In the genomic region with DNA sequence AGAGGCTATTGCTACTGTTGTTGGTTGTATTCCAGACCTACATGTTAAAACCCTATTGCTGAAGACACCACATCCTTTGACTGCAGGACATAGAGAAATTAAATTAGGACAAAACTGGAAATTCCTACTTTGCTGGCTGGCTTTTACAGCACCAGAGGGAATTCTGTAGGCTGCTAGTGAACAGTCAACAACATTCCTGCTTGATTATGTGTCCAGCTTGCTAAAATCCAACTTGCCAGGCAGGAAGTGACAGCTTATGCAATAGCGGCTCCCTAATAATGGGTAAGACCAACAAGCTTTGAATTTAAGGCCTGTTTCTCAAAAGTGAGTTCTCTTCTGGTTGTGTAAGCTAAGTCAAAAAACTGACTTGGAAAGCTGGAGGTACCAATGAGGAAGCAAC, we compare ENCODE assay signal across 12 mouse cellular contexts.
A peak's percentile ranks its signal among the peaks of the same experiment; 100 is the strongest.
DNase-seq lines count a peak whose midpoint lies in the region; ATAC-seq and TF ChIP-seq lines count a peak whose summit lies in the region.
"Had no signal": no experiment of that assay in that cellular context is flagged by ENCODE, and none has a peak within 500 bp of the region (broad histone marks: within the 10 kb centered on the region; RNA-seq: fewer than 3 reads in every experiment).

No protein-coding gene starts in this region.

- no peaks in the 10 kb centered on the region for H3K79me2 ChIP-seq in liver, adult 2 months (ENCODE audit: control insufficient read depth, insufficient read depth, low read length)

- no peaks in the 10 kb centered on the region for H3K4me1 ChIP-seq in liver, adult 2 months (ENCODE audit: control insufficient read depth, insufficient read depth, low read length)
- no peaks in the 10 kb centered on the region for H3K4me1 ChIP-seq in hindbrain, embryonic 10.5 days (replicated peaks)
- no peaks in the 10 kb centered on the region for H3K4me1 ChIP-seq in midbrain, embryonic 11.5 days (ENCODE audit: control insufficient read depth, insufficient read depth, low read length)

- no peak overlapping the region for H3K4me3 ChIP-seq in liver, adult 2 months (ENCODE audit: insufficient read depth, low read depth, low read length)
- no peak overlapping the region for H3K4me3 ChIP-seq in hindbrain, embryonic 10.5 days
- no peak overlapping the region for H3K4me3 ChIP-seq in midbrain, embryonic 11.5 days (ENCODE audit: low read depth, low read length)

- no peaks in the 10 kb centered on the region for H3K36me3 ChIP-seq in liver, adult 2 months (ENCODE audit: control insufficient read depth, insufficient read depth, low read length)
- H3K36me3 ChIP-seq in hindbrain, embryonic 10.5 days = no peaks in the 10 kb centered on the region
- no peaks in the 10 kb centered on the region for H3K36me3 ChIP-seq in midbrain, embryonic 11.5 days (ENCODE audit: control insufficient read depth, insufficient read depth, low read length)

- DNase-seq in liver, adult 2 months (ENCODE audit: extremely low read depth, low read depth, low spot score) = peak; percentile 6
- no peak for DNase-seq in liver
- peak; percentile 69 for DNase-seq in gastrocnemius, adult 18-20 months (ENCODE audit: low spot score)
- DNase-seq in kidney, postnatal 10 days = peak; percentile 28
- DNase-seq in left cerebral cortex, adult 11 months (ENCODE audit: low spot score) = no peak
- DNase-seq in hindbrain, embryonic 10.5 days (ENCODE audit: low spot score) = no peak
- no peak for DNase-seq in midbrain, embryonic 11.5 days (ENCODE audit: low spot score, missing footprints)
- DNase-seq: cerebellum, adult 9-11 months; retina, postnatal 1 day had no signal

- no peaks in the 10 kb centered on the region for H3K27me3 ChIP-seq in liver, adult 2 months (ENCODE audit: control insufficient read depth, insufficient read depth, low read length)
- no peaks in the 10 kb centered on the region for H3K27me3 ChIP-seq in hindbrain, embryonic 10.5 days (ENCODE audit: insufficient read depth, poor library complexity, severe bottlenecking)
- H3K27me3 ChIP-seq in midbrain, embryonic 11.5 days (ENCODE audit: control insufficient read depth, insufficient read depth, low read length) = no peaks in the 10 kb centered on the region

- TF ChIP-seq CTCF in liver, adult 2 months (IDR thresholded peaks at IDR 0.05; ENCODE audit: low read depth, low read length) = no peak

- no peaks in the 10 kb centered on the region for H3K9me3 ChIP-seq in hindbrain, embryonic 10.5 days
- no peaks in the 10 kb centered on the region for H3K9me3 ChIP-seq in midbrain, embryonic 11.5 days (ENCODE audit: control insufficient read depth, low read length)

- H3K9ac ChIP-seq in liver, adult 2 months (ENCODE audit: low read depth, low read length) = no peak overlapping the region
- H3K9ac ChIP-seq in midbrain, embryonic 11.5 days (ENCODE audit: low read length) = no peak overlapping the region

- WGBS in liver, adult 2 months = 75% methylated on average over 1 of the region's 1 CpGs
- 86% methylated on average over 1 of the region's 1 CpGs for WGBS in hindbrain, embryonic 10.5 days
- WGBS in midbrain, embryonic 11.5 days = 83% methylated on average over 1 of the region's 1 CpGs

- no peak for ATAC-seq in midbrain, embryonic 11.5 days (ENCODE audit: low FRiP score)
- ATAC-seq: inflammation-experienced regulatory T-cells, adult 6 months had no signal

- no peak overlapping the region for H3K27ac ChIP-seq in liver, adult 2 months (replicated peaks; ENCODE audit: insufficient read depth, low read depth, low read length)
- H3K27ac ChIP-seq in hindbrain, embryonic 10.5 days = no peak overlapping the region
- H3K27ac ChIP-seq in midbrain, embryonic 11.5 days (ENCODE audit: low read depth, low read length) = no peak overlapping the region
- H3K27ac ChIP-seq: macrophage; stomach, postnatal 0 days had no signal

- no peak overlapping the region for H3K4me2 ChIP-seq in midbrain, embryonic 11.5 days

- no peak for TF ChIP-seq POLR2A in liver, adult 2 months (IDR thresholded peaks at IDR 0.05; ENCODE audit: extremely low read depth, insufficient read depth, low read length)

Comparison
In these comparisons a context has a peak if more than half of its experiments do, and no peak if none do; other contexts are left out.
1. DNase-seq: peak in liver, adult 2 months (single experiment), gastrocnemius, adult 18-20 months (single experiment) and kidney, postnatal 10 days (single experiment); none in liver (single experiment), left cerebral cortex, adult 11 months (single experiment), hindbrain, embryonic 10.5 days (single experiment) and midbrain, embryonic 11.5 days (single experiment).